Mouse (Mus musculus) left cerebral cortex, postnatal 4 days (tissue): ENCODE data around the gene Tmco3. TPM values are rescaled to one million over a fixed set of nuclear protein-coding genes. Genes with fewer than 3 reads are reported as not detected.

Source experiments
- DNase-seq: peaks from one replicate; pipeline ENCODE4 v3.0.0-alpha.2; 2022
- intact Hi-C: fragments of 180-260 bp; cut with DNase I; formaldehyde crosslinking; loops from one replicate; pipeline ENCODE4 v1.15.1; 2025
- total RNA-seq, 2 experiments: library from RNA; stranded (reverse); gene quantifications; 2 replicates each; pipeline ENCODE4 v1.2.3; 2021

The Tmco3 gene
- total RNA-seq, 2 experiments from 2014 or later, result 38.4 to 42.9 TPM

DNA sequence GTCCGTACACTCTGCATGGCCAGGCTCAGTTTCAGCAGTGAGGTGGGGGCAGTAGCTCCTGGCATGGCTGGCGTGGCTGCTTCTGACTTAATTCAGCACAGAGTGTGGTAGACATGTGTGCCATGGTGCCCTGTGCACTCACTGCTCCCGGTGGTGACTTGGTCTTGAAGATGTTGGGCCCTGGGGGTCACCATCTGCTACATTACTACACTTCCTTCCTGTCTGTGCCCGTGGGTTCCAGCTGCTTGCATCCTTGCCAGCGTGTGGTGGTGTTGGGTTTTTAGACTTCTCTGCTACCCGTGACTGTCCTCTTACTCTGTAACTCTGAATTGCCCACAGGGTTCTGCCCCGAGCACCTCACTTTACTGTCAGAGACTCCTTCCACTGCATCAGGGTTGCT, 72.2 kb downstream of the Tmco3 start:
- no peak for DNase-seq
- intact Hi-C loops, result no loop called here

DNA sequence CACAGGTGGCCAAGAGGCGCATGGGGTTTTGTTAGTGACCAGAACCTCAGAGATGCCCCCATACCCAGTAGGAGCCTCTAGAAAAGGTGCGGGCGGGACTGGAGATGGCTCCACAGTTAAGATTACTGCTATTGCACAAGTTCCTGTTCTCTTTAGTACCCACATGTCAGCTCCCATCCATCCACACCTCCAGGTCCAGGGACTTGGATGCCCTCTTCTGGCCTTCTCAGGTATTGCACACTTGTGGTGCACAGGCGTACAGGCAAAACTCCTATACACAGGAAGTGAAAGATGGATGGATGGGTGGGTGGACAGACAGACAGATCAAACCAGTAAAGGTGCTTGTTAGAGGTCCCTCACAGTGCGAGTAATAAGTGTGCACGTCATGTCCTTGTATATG, 73.9 kb downstream of the Tmco3 start:
- intact Hi-C loops, result no loop called here
- DNase-seq, result no peak

Other genes starting within 250 kb of the Tmco3 start
- not detected for gene Proz, start 227.3 kb upstream of the Tmco3 start, total RNA-seq
- 10 to 100 TPM; 31.5 to 33.8 TPM for gene Pcid2, start 182.7 kb upstream of the Tmco3 start, total RNA-seq
- 10 to 100 TPM; 67.0 to 67.3 TPM for gene Cul4a, start 182.6 kb upstream of the Tmco3 start, total RNA-seq
- gene Lamp1, start 129.0 kb upstream of the Tmco3 start, total RNA-seq, result 100 to 1,000 TPM; 241 to 259 TPM
- 1 to 10 TPM; 7.8 to 8.9 TPM for gene Grtp1, start 87.6 kb upstream of the Tmco3 start, total RNA-seq
- gene Adprhl1, start 34.0 kb upstream of the Tmco3 start, total RNA-seq, result 1 to 10 TPM; 1.8 to 1.9 TPM
- gene Dcun1d2, start 59 bp upstream of the Tmco3 start, total RNA-seq, result 10 to 100 TPM; 27.6 to 31.2 TPM
- gene Tfdp1, start 50.6 kb downstream of the Tmco3 start, total RNA-seq, result 10 to 100 TPM; 82.6 to 88.1 TPM
- not detected for gene Atp4b, start 108.6 kb downstream of the Tmco3 start, total RNA-seq
- not detected for gene Grk1, start 116.9 kb downstream of the Tmco3 start, total RNA-seq
- gene Tmem255b, start 147.0 kb downstream of the Tmco3 start, total RNA-seq, result 1 to 10 TPM; 3.9 to 4.6 TPM
- gene Gas6, start 206.3 kb downstream of the Tmco3 start, total RNA-seq, result 10 to 100 TPM; 81.2 to 85.8 TPM